Mouse (Mus musculus): ENCODE measurements around the gene Ccdc57. TPM values are rescaled to one million over a fixed set of nuclear protein-coding genes. Genes with fewer than 3 reads are reported as not detected.

The Ccdc57 gene
- total and polyA plus RNA-seq, 2 experiments from 2014 or later, result 6.2 to 7.8 TPM

DNA sequence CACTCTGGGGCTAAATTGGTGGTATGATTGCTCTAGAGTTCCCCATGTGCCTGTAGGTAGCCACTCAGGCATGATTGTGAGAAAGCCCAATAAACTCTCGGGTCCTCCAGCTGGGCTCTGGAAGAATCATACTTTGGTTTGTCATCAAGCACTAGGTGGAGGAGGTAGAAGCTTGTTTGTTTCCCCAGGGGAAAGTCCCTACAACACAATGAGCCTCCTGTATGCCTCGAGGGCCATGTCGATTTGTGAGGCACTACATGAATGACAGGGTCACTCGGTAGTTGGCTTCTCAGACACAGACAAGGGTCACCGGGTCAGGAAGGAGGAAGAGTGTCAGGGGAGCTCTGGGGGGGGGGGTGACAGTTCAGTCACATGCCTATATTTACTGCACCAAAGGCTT, 46.2 kb downstream of the Ccdc57 start:
- Histone ChIP-seq H3K9me3 (ENCODE audit: low read length) (no peaks in the 10 kb centered on the region; the same call in 1 of the 2 replicates), H3K9ac (replicated peaks; ENCODE audit: low read length, poor library complexity, severe bottlenecking) (no peak overlapping the region), H3K36me3 (ENCODE audit: insufficient read depth, low read length) (peaks cover 36% of the 10 kb centered on the region), H3K4me2 (ENCODE audit: low read depth, low read length, poor library complexity, severe bottlenecking) (no peak overlapping the region), H3K27me3 (ENCODE audit: insufficient read depth, low read length) (no peaks in the 10 kb centered on the region), H3K4me1 (ENCODE audit: insufficient read depth, low read length) (no peaks in the 10 kb centered on the region), H3K27ac (ENCODE audit: low read depth, low read length) (no peak overlapping the region), H3K4me3 (ENCODE audit: low read depth, low read length) (no peak overlapping the region)
- DNase-seq (ENCODE audit: low spot score), result no peak
- TF ChIP-seq CTCF (IDR thresholded peaks at IDR 0.05), result no peak
- no peak for ATAC-seq (ENCODE audit: low FRiP score)
- WGBS, result 81% methylated on average over 5 of the region's 5 CpGs

DNA sequence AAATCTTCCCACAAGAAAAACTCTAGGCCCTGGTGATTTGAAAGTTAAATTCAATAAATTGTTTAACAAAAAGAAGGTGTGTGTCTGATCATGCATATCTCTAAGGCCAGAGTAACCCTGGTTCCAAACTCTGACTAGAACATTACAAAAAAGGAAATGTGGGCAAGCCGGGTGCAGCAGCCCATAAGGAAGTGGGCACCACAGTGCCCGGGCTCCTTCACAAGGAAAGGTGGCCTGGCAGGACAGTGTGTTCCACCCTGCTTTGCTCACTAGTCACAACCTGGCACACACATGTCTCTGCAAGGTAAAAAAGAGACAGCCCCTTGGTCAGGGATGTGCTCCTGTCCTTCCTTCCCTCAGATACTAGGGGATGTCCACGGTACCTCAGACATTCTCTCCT, 49.1 kb downstream of the Ccdc57 start:
- no peak for ATAC-seq (ENCODE audit: low FRiP score)
- Histone ChIP-seq H3K27me3 (ENCODE audit: insufficient read depth, low read length) (no peaks in the 10 kb centered on the region), H3K4me2 (ENCODE audit: low read depth, low read length, poor library complexity, severe bottlenecking) (no peak overlapping the region), H3K9ac (replicated peaks; ENCODE audit: low read length, poor library complexity, severe bottlenecking) (no peak overlapping the region), H3K9me3 (ENCODE audit: low read length) (no peaks in the 10 kb centered on the region; the same call in 1 of the 2 replicates), H3K36me3 (ENCODE audit: insufficient read depth, low read length) (peaks cover 47% of the 10 kb centered on the region), H3K27ac (ENCODE audit: low read depth, low read length) (no peak overlapping the region), H3K4me3 (ENCODE audit: low read depth, low read length) (no peak overlapping the region), H3K4me1 (ENCODE audit: insufficient read depth, low read length) (no peaks in the 10 kb centered on the region)
- WGBS, result 86% methylated on average over 3 of the region's 3 CpGs
- DNase-seq (ENCODE audit: low spot score), result no peak
- TF ChIP-seq CTCF (IDR thresholded peaks at IDR 0.05), result no peak

DNA sequence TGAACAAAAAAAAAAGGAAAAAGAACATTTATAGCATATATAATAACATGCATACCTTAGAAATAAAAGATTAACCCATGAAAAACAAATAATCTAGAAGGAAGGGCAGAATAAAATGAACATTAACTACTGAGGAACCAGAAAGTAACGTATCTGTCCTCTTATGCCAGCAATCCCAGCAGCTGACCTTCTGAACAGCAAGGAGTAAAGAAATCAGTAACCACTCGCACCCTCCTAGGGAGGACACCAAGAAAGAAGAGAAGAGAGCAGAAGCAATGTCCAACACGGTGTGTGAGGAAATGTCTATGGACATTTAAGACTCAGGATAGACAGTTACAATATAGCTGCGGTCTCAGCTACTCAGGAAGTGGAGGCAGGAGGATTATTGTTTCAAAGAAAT, 49.7 kb downstream of the Ccdc57 start:
- Histone ChIP-seq H3K4me2 (ENCODE audit: low read depth, low read length, poor library complexity, severe bottlenecking) (no peak overlapping the region), H3K36me3 (ENCODE audit: insufficient read depth, low read length) (peaks cover 53% of the 10 kb centered on the region), H3K27me3 (ENCODE audit: insufficient read depth, low read length) (no peaks in the 10 kb centered on the region), H3K9me3 (ENCODE audit: low read length) (no peaks in the 10 kb centered on the region; the same call in 1 of the 2 replicates), H3K4me1 (ENCODE audit: insufficient read depth, low read length) (no peaks in the 10 kb centered on the region), H3K27ac (ENCODE audit: low read depth, low read length) (no peak overlapping the region), H3K9ac (replicated peaks; ENCODE audit: low read length, poor library complexity, severe bottlenecking) (no peak overlapping the region), H3K4me3 (ENCODE audit: low read depth, low read length) (no peak overlapping the region)
- ATAC-seq (ENCODE audit: low FRiP score) (no peak), DNase-seq (ENCODE audit: low spot score) (no peak)
- TF ChIP-seq CTCF (IDR thresholded peaks at IDR 0.05), result no peak
- WGBS, result 91% methylated on average over 4 of the region's 4 CpGs

DNA sequence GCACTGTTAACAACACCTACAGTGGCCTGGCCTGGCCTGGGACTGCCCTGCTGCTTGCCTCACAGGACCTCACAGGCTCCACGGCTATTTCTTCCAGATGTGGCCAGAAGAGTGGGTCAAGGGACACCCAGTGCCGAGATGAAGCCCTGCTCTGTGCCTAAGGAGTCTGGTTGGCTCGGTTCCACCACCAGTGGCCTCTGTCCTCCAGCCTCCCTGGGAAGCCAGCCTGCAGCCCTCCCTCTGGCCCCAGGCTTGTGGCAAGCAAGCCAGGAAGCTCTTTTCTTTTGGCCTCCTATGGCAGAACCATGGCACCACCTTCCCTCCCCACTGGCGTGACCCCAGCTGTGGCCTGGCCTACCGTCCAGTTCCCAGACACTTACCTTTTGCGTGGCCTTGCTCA, 59.5 kb downstream of the Ccdc57 start:
- WGBS, result 79% methylated on average over 6 of the region's 6 CpGs
- Histone ChIP-seq H3K9me3 (ENCODE audit: low read length) (no peaks in the 10 kb centered on the region), H3K36me3 (ENCODE audit: insufficient read depth, low read length) (peaks cover 20% of the 10 kb centered on the region), H3K4me3 (ENCODE audit: low read depth, low read length) (no peak overlapping the region), H3K9ac (replicated peaks; ENCODE audit: low read length, poor library complexity, severe bottlenecking) (no peak overlapping the region), H3K27me3 (ENCODE audit: insufficient read depth, low read length) (no peaks in the 10 kb centered on the region), H3K4me2 (ENCODE audit: low read depth, low read length, poor library complexity, severe bottlenecking) (no peak overlapping the region), H3K27ac (ENCODE audit: low read depth, low read length) (no peak overlapping the region), H3K4me1 (ENCODE audit: insufficient read depth, low read length) (no peaks in the 10 kb centered on the region)
- no peak for TF ChIP-seq CTCF (IDR thresholded peaks at IDR 0.05)
- DNase-seq (ENCODE audit: low spot score) (no peak), ATAC-seq (ENCODE audit: low FRiP score) (no peak)

DNA sequence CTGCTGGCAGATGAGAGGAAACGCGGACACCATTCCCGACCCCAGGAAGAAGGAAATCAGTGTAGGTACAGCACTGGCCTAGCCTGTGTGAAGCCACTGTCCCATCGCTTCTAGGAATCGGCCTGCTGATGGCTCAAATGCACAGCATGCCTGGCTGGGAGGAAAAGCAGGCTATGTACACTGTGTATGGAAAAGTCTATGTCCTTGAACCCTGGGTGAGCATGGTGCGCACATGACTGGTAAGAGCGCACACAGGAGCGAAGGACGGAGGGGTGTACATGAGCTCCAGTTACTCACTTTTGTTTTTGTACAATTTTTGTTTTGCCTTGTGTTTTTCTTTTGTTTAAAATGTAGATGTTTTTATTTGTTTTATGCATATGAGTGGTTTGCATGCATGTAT, 61.2 kb downstream of the Ccdc57 start:
- H3K27ac ChIP-seq (ENCODE audit: low read depth, low read length), result no peak overlapping the region
- H3K4me3 ChIP-seq (ENCODE audit: low read depth, low read length), result no peak overlapping the region
- H3K9ac ChIP-seq (replicated peaks; ENCODE audit: low read length, poor library complexity, severe bottlenecking), result no peak overlapping the region
- DNase-seq (ENCODE audit: low spot score) (no peak), ATAC-seq (ENCODE audit: low FRiP score) (no peak)
- no peaks in the 10 kb centered on the region for H3K9me3 ChIP-seq (ENCODE audit: low read length)
- no peaks in the 10 kb centered on the region for H3K4me1 ChIP-seq (ENCODE audit: insufficient read depth, low read length)
- H3K27me3 ChIP-seq (ENCODE audit: insufficient read depth, low read length), result no peaks in the 10 kb centered on the region
- TF ChIP-seq CTCF (IDR thresholded peaks at IDR 0.05), result no peak
- peaks cover 12% of the 10 kb centered on the region for H3K36me3 ChIP-seq (ENCODE audit: insufficient read depth, low read length)
- WGBS, result 95% methylated on average over 9 of the region's 9 CpGs
- no peak overlapping the region for H3K4me2 ChIP-seq (ENCODE audit: low read depth, low read length, poor library complexity, severe bottlenecking)

DNA sequence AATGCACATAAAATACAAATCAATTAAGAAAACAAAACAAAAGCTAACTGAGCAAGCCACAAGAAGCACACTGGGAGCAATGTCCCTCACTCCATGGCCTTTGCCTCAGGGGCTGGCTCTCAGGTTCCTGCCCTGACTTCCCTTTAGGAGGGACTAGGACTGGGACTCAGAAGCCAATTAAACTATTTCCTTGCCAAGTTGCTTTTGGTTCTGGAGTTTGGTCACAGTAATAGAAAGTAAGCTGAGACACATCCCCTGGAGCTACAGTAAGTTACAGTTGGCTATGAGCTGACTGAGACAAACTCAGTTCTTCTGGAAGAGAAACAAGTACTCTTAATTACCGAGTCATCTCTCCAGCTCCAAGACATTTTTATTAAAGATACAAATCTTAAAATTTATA, 66.9 kb downstream of the Ccdc57 start:
- no peak for TF ChIP-seq CTCF (IDR thresholded peaks at IDR 0.05)
- Histone ChIP-seq H3K27ac (ENCODE audit: low read depth, low read length) (no peak overlapping the region), H3K4me1 (ENCODE audit: insufficient read depth, low read length) (no peaks in the 10 kb centered on the region), H3K9ac (replicated peaks; ENCODE audit: low read length, poor library complexity, severe bottlenecking) (no peak overlapping the region), H3K9me3 (ENCODE audit: low read length) (no peaks in the 10 kb centered on the region), H3K27me3 (ENCODE audit: insufficient read depth, low read length) (no peaks in the 10 kb centered on the region), H3K4me3 (ENCODE audit: low read depth, low read length) (no peak overlapping the region), H3K36me3 (ENCODE audit: insufficient read depth, low read length) (peaks cover 14% of the 10 kb centered on the region), H3K4me2 (ENCODE audit: low read depth, low read length, poor library complexity, severe bottlenecking) (no peak overlapping the region)
- no peak for DNase-seq (ENCODE audit: low spot score)
- WGBS, result 95% methylated on average over 1 of the region's 1 CpGs
- no peak for ATAC-seq (ENCODE audit: low FRiP score)

All from midbrain, postnatal 0 days (tissue).